Mouse (Mus musculus) c-Kit-positive CD71-positive TER-119-positive erythroid progenitor cells, embryonic 14.5 days (primary cell): Measurements from ENCODE around the gene Ptbp2.

ENCODE experiments used
- DNase-seq: peaks from one replicate; pipeline ENCODE4 v3.0.0-alpha.2; 2013; ENCODE audit warnings: low spot score

The Ptbp2 gene

GRCm38 (mm10) chr3:119684741-119685140, 99.5 kb downstream of the Ptbp2 start:
- no peak for DNase-seq
